Mouse (Mus musculus): ENCODE results near the gene Rfk.

DNA sequence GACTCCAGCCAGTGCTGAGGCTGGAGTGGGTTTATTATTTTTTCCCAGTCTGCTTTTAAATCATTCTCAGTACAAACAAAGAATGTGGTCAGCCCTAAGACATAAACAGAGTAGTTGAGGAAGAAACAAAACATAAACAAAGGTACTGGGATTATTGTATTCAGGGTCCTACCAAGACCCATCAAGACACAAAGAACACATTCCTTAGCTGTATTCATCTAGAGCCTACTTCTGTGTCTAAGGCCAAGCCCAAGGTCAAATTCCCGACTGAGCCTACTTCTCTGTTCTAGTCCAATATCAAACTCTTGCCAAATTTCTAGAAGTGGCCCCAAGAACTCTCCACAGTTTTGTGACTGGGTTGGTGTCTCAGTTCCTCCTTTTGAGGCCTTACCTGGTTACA, 24.0 kb downstream of the Rfk start:
- TF ChIP-seq CTCF (IDR thresholded peaks at IDR 0.05; ENCODE audit: control insufficient read depth, insufficient read depth, insufficient read length) (no peak), CEBPB (IDR thresholded peaks at IDR 0.05; ENCODE audit: low read depth) (no peak)

Measured in C2C12 (cell line).